Mouse (Mus musculus) MN1 (cell line): Measurements from ENCODE around the gene Kbtbd12.

ENCODE experiments used
- DNase-seq: peaks from one replicate; pipeline ENCODE4 v3.0.0-alpha.2; 2016; ENCODE audit warnings: low spot score

Gene Kbtbd12

DNA sequence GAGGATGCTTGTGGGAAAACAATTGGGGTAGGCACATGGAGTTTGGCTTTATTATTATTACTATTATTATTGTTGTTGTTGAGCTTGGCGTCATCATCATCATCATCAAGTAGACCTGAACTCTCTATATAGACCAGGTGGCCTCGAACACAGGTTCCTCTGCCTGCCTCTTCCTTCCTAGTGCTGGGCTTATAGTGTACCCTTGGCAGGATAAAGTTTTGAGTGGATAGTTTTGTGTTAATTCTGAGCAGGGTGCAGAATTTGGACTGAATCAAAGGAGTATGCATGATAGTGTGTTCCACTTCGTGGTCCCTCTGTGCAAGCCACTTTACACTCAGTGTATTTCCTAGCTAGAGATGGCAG is 137.4 kb downstream of the Kbtbd12 start:
- DNase-seq = no peak

DNA sequence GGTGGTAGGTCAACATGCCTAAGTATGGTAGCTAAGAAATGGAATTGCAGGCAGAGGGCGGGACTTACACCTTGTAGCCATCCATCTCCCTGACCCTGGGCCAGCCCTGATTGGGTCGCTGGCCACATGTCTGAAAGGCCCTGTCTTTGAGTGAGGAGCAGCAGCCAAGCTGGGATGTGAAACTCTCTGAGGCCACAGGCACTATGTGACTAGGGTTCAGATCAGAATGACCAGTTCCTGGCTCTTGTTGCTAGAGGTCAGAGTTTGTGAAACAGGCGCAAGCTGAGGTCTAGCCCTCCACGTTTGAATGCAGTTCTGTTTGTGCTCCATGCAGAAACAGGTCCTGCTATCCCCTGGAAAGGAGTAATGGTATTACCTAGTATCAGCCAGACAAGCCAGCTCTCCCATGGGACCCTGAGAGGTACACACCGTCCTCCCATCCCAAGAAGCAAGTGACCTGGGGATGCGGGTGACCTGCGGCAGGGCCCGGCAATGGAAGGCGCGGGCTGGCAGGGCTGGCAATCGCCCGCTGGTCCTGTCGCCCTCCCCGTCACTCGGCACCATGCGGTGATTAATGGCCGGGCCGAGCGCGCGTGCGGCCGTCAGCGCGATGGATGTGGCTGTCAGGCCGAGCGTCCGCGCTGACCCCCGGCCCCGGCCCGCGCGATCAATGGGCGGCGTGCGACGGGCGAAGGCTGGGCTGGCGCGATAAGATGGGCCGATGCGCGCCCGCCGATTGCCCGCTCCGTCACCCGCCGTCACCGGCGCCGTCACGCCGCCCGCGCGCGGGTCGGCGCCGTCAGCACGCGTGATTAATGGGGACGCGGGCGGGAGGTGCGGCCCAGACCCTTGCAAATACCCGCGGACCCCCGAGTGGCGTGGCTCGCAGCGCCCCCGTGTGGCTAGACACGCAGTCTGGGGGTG is 138.0 kb downstream of the Kbtbd12 start:
- peak; percentile 66 for DNase-seq
